Mouse (Mus musculus) C2C12 (cell line): ENCODE measurements around the gene Map3k15.

ENCODE experiments used
- CTCF ChIP-seq: IDR thresholded peaks from one replicate; pipeline ENCODE4 v1.5.1; 2011; ENCODE audit not compliant: control insufficient read depth, insufficient read depth, insufficient read length
- MYOD1 ChIP-seq: IDR thresholded peaks from one replicate; pipeline ENCODE4 v1.6.1; 2011; ENCODE audit warnings: low read depth; ENCODE audit not compliant: control insufficient read depth, insufficient read length

DNA sequence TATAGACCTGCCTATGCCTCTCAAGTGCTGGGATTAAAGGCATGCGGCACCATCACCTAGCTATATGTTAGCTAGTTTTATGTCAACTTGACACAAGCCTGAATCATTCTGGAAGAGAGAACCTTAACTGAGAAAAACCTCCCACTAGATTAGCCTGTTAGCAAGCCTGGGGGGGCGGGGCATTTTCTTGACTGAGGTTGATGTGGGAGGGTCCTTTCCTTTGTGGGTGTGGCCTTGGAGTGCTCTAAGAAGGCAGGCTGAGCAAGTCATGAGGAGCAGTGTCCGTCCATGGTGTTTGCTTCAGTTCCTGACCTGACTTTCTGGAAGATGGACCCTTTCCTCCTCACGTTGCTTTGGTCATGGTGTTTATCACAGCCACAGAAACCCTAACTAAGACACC lies 158.6 kb downstream of the Map3k15 start:
- TF ChIP-seq CTCF, result no peak
- no peak for TF ChIP-seq MYOD1
